Mouse (Mus musculus): ENCODE measurements at regions not wholly inside any gene's neighbourhood (a gene's known extent, or its start where the extent isn't known, plus 50 kb on each side); places are given as distances from the start of the nearest gene placed in this dataset.

GRCm38 (mm10) chr15:97620261-97620660, 85.4 kb downstream of the Rpap3 start:
- DNase-seq (ENCODE audit: low read depth, low spot score): no peak

GRCm38 (mm10) chr15:97619764-97620163, 85.9 kb downstream of the Rpap3 start:
- no peak for DNase-seq (ENCODE audit: low read depth, low spot score)

GRCm38 (mm10) chr15:97612325-97612724, 93.3 kb downstream of the Rpap3 start:
- DNase-seq (ENCODE audit: low read depth, low spot score): peak; percentile 27

GRCm38 (mm10) chr15:97610767-97611166, 94.9 kb downstream of the Rpap3 start:
- DNase-seq (ENCODE audit: low read depth, low spot score): no peak

GRCm38 (mm10) chr15:97609496-97609895, 96.1 kb downstream of the Rpap3 start:
- no peak for DNase-seq (ENCODE audit: low read depth, low spot score)

- no peak for DNase-seq (ENCODE audit: low read depth, low spot score)
These were observed 97.0 kb downstream of the Rpap3 start for GRCm38 (mm10) chr15:97608651-97609050.

GRCm38 (mm10) chr15:97607617-97608206, 97.9 kb downstream of the Rpap3 start:
- DNase-seq (ENCODE audit: low read depth, low spot score): no peak

GRCm38 (mm10) chr15:97606630-97607381, 98.8 kb downstream of the Rpap3 start:
- no peak for DNase-seq (ENCODE audit: low read depth, low spot score)

- DNase-seq (ENCODE audit: low read depth, low spot score): no peak
These were observed 99.4 kb downstream of the Rpap3 start for GRCm38 (mm10) chr15:97606232-97606629.

GRCm38 (mm10) chr15:97605791-97606190, 99.8 kb downstream of the Rpap3 start:
- DNase-seq (ENCODE audit: low read depth, low spot score): no peak

- DNase-seq (ENCODE audit: low read depth, low spot score): peak; percentile 27
These were observed 102.1 kb downstream of the Rpap3 start for GRCm38 (mm10) chr15:97603492-97603891.

- DNase-seq (ENCODE audit: low read depth, low spot score): no peak
These were observed 107.4 kb downstream of the Rpap3 start for GRCm38 (mm10) chr15:97598270-97598669.

GRCm38 (mm10) chr15:97596514-97597081, 109.0 kb downstream of the Rpap3 start:
- no peak for DNase-seq (ENCODE audit: low read depth, low spot score)

GRCm38 (mm10) chr15:97595284-97595796, 110.3 kb downstream of the Rpap3 start:
- DNase-seq (ENCODE audit: low read depth, low spot score): no peak

- no peak for DNase-seq (ENCODE audit: low read depth, low spot score)
These were observed 111.6 kb downstream of the Rpap3 start for GRCm38 (mm10) chr15:97593781-97594600.

- DNase-seq (ENCODE audit: low read depth, low spot score): no peak
These were observed 112.8 kb downstream of the Rpap3 start for GRCm38 (mm10) chr15:97592786-97593185.

- no peak for DNase-seq (ENCODE audit: low read depth, low spot score)
These were observed 114.2 kb downstream of the Rpap3 start for GRCm38 (mm10) chr15:97591406-97591805.

- DNase-seq (ENCODE audit: low read depth, low spot score): no peak
These were observed 114.8 kb downstream of the Rpap3 start for GRCm38 (mm10) chr15:97590732-97591292.

GRCm38 (mm10) chr15:97587571-97588205, 117.9 kb downstream of the Rpap3 start:
- no peak for DNase-seq (ENCODE audit: low read depth, low spot score)

GRCm38 (mm10) chr15:97581724-97582154, 123.9 kb downstream of the Rpap3 start:
- peak; percentile 87 for DNase-seq (ENCODE audit: low read depth, low spot score)

GRCm38 (mm10) chr15:97580726-97581125, 124.9 kb downstream of the Rpap3 start:
- DNase-seq (ENCODE audit: low read depth, low spot score): no peak
